Mouse (Mus musculus) small intestine, adult 2 months (tissue): ENCODE results near the gene Nup214.

ENCODE experiments used
- CTCF ChIP-seq: fragments of 200-500 bp; IDR thresholded peaks from 2 replicates; pipeline ENCODE4 v1.5.1; 2012; ENCODE audit warnings: low read depth, mild to moderate bottlenecking, control low read depth, inconsistent platforms, low read length, moderate library complexity, mixed read lengths; ENCODE audit not compliant: insufficient replicate concordance, insufficient read length; ENCODE audit errors: extremely low read depth
- POLR2A ChIP-seq: fragments of 200-500 bp; IDR thresholded peaks from 2 replicates; pipeline ENCODE4 v1.6.1; 2012; ENCODE audit warnings: low read depth, mild to moderate bottlenecking, control low read depth, inconsistent platforms, low read length, moderate library complexity

DNA sequence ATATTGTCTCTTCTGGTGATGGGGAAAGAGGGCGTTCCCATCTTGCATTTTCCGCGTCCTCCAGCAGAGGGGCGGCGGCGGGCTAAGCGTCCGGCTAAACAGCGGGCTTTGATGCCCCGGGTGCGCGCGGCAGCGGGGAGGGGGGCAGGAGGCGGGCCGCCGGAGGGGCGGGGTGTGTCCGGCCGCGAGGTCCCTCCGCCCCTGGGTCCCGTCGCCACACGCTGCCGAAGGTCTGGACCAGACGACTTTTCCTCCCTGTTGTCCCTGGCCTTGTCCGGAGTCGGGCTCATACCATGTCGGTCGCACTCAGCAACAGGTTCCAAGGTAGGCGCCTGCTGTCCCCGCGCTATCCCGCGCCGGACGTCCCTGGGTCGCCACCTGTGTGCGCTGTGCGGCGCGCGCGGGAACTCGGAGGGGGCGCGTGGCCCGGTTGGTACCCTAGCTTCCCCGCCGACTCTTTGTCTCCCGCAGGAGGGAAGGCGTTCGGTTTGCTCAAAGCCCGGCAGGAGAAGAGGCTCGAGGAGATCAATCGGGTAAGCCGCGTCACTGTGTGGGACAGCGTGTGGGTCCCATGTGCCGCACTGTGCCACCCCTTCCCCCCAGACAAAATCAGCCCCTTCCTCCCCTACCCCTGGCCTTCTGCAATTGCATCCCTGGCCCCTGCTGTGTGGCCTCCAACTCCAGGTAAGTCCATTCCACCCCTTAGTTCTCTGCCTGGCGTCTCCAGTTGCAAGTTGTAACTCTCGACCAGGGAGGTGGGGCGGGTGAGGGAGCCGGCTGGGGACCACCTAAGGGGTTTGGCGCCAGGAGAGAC, 24.0 kb upstream of the Nup214 start, which contains the start of gene Aif1l:
- TF ChIP-seq POLR2A (no peak), CTCF (no peak)
